Mouse (Mus musculus) CH12.LX (cell line): ENCODE results near the gene Wnt5b. TPM values are rescaled to one million over a fixed set of nuclear protein-coding genes. Genes with fewer than 3 reads are reported as not detected.

ENCODE experiments used
- DNase-seq: peaks from one replicate; pipeline ENCODE4 v3.0.0-alpha.2; 2013; ENCODE audit errors: extremely low read depth
- H3K27ac ChIP-seq: 2 replicates; pipeline ENCODE4 v1.5.1; 2012; ENCODE audit warnings: low read depth, mild to moderate bottlenecking, control low read depth, moderate library complexity; ENCODE audit not compliant: insufficient read depth
- H3K27me3 ChIP-seq: replicated peaks from 2 replicates; pipeline ENCODE3; 2012; ENCODE audit warnings: inconsistent platforms
- H3K36me3 ChIP-seq, 2 experiments: replicated peaks in 1 of 2; 2 replicates each; pipeline versions ENCODE3 to v1.6.1; 2012; ENCODE audit warnings: inconsistent platforms in 1 of 2, low read length in 1 of 2, mild to moderate bottlenecking in 1 of 2, mixed read lengths in 1 of 2, moderate library complexity in 1 of 2; ENCODE audit not compliant: control insufficient read depth in 1 of 2, insufficient read depth in 1 of 2
- H3K4me1 ChIP-seq, 2 experiments: 2 replicates each; pipeline ENCODE4 v1.6.1; 2012; ENCODE audit warnings: inconsistent platforms in 1 of 2, moderate library complexity in 1 of 2; ENCODE audit not compliant: insufficient read depth in 2 of 2, control insufficient read depth in 1 of 2
- H3K4me2 ChIP-seq: 2 replicates; pipeline ENCODE4 v1.6.1; 2012; ENCODE audit warnings: low read depth, mild to moderate bottlenecking, control low read depth; ENCODE audit not compliant: poor library complexity, insufficient read depth, severe bottlenecking
- H3K4me3 ChIP-seq, 3 experiments: fragments of 150-350 bp in 1 of 3; sonication (generic) in 1 of 3; replicated peaks in 1 of 3; 2 replicates each; pipeline versions ENCODE3 to v1.5.1; 2011 to 2012; ENCODE audit warnings: low read depth in 2 of 3, low read length in 2 of 3, mild to moderate bottlenecking in 2 of 3, moderate library complexity in 2 of 3, control low read depth in 1 of 3, improper control_type of control experiment in 1 of 3, inconsistent platforms in 1 of 3, mixed read lengths in 1 of 3; ENCODE audit not compliant: poor library complexity in 1 of 3
- H3K79me2 ChIP-seq: replicated peaks from 2 replicates; pipeline ENCODE4 v1.6.1; 2012; ENCODE audit warnings: mild to moderate bottlenecking, moderate library complexity; ENCODE audit not compliant: control insufficient read depth, poor library complexity, insufficient read depth, severe bottlenecking; ENCODE audit errors: extremely low read depth
- H3K9ac ChIP-seq: 2 replicates; pipeline ENCODE4 v1.6.1; 2012; ENCODE audit warnings: low read depth, mild to moderate bottlenecking, control low read depth, moderate library complexity; ENCODE audit not compliant: insufficient read depth
- H3K9me3 ChIP-seq: replicated peaks from 2 replicates; pipeline ENCODE3; 2012; ENCODE audit warnings: low read length, inconsistent platforms, mixed read lengths
- BHLHE40 ChIP-seq: IDR thresholded peaks from 2 replicates; pipeline ENCODE4 v1.6.1; 2011; ENCODE audit warnings: mild to moderate bottlenecking, low read depth, low read length, improper control_type of control experiment
- CTCF ChIP-seq, 2 experiments: IDR thresholded peaks in 1 of 2; conservative IDR thresholded peaks in 1 of 2; 2 replicates each; pipeline ENCODE4 v1.5.1; 2011 to 2012; ENCODE audit warnings: low read depth in 2 of 2, low read length in 2 of 2, improper control_type of control experiment in 1 of 2, inconsistent platforms in 1 of 2, mild to moderate bottlenecking in 1 of 2, moderate library complexity in 1 of 2
- E2F4 ChIP-seq: IDR thresholded peaks from 2 replicates; pipeline ENCODE4 v1.6.1; 2011; ENCODE audit warnings: low read depth, low read length, improper control_type of control experiment; ENCODE audit not compliant: insufficient replicate concordance
- ELF1 ChIP-seq: IDR thresholded peaks from 2 replicates; pipeline ENCODE4 v1.6.1; 2014; ENCODE audit warnings: low read depth, mild to moderate bottlenecking, inconsistent platforms, low read length, improper control_type of control experiment
- EP300 ChIP-seq: IDR thresholded peaks from 2 replicates; pipeline ENCODE4 v1.6.1; 2011; ENCODE audit warnings: low read length, improper control_type of control experiment
- IRF4 ChIP-seq: IDR thresholded peaks from 2 replicates; pipeline ENCODE4 v1.6.1; 2014; ENCODE audit warnings: low read depth, mild to moderate bottlenecking, inconsistent platforms, low read length, improper control_type of control experiment
- JUN ChIP-seq: IDR thresholded peaks from 2 replicates; pipeline ENCODE4 v1.6.1; 2011; ENCODE audit warnings: low read depth, mild to moderate bottlenecking, low read length, improper control_type of control experiment, moderate library complexity; ENCODE audit not compliant: insufficient read depth
- JUND ChIP-seq: conservative IDR thresholded peaks from 2 replicates; pipeline ENCODE4 v1.6.1; 2011; ENCODE audit warnings: low read depth, low read length, improper control_type of control experiment
- KAT2A ChIP-seq: IDR thresholded peaks from 2 replicates; pipeline ENCODE4 v1.6.1; 2012; ENCODE audit warnings: low read length, improper control_type of control experiment, inconsistent platforms; ENCODE audit not compliant: insufficient replicate concordance
- MAFK ChIP-seq: IDR thresholded peaks from 2 replicates; pipeline ENCODE4 v1.6.1; 2011; ENCODE audit warnings: low read length, improper control_type of control experiment; ENCODE audit not compliant: insufficient replicate concordance
- MAX ChIP-seq: IDR thresholded peaks from 2 replicates; pipeline ENCODE4 v1.6.1; 2011; ENCODE audit warnings: low read length, improper control_type of control experiment
- MEF2A ChIP-seq: IDR thresholded peaks from 2 replicates; pipeline ENCODE4 v1.6.1; 2014; ENCODE audit warnings: low read depth, mild to moderate bottlenecking, inconsistent platforms, low read length, improper control_type of control experiment, borderline replicate concordance
- MYC ChIP-seq: IDR thresholded peaks from 2 replicates; pipeline ENCODE4 v1.6.1; 2011; ENCODE audit warnings: low read depth, mild to moderate bottlenecking, improper control_type of control experiment, low read length
- NELFE ChIP-seq: IDR thresholded peaks from 2 replicates; pipeline ENCODE4 v1.6.1; 2011; ENCODE audit warnings: low read depth, low read length, improper control_type of control experiment
- NRF1 ChIP-seq: IDR thresholded peaks from 2 replicates; pipeline ENCODE4 v1.6.1; 2014; ENCODE audit warnings: low read depth, mild to moderate bottlenecking, inconsistent platforms, low read length, improper control_type of control experiment, moderate library complexity
- PAX5 ChIP-seq: IDR thresholded peaks from 2 replicates; pipeline ENCODE4 v1.6.1; 2012; ENCODE audit warnings: low read length, inconsistent platforms, mixed read lengths
- RCOR1 ChIP-seq: conservative IDR thresholded peaks from 2 replicates; pipeline ENCODE4 v1.6.1; 2012; ENCODE audit warnings: low read depth, mild to moderate bottlenecking, inconsistent platforms, low read length, improper control_type of control experiment
- TBP ChIP-seq: conservative IDR thresholded peaks from 2 replicates; pipeline ENCODE4 v1.6.1; 2011; ENCODE audit warnings: low read depth, low read length, improper control_type of control experiment
- TCF12 ChIP-seq: IDR thresholded peaks from 2 replicates; pipeline ENCODE4 v1.6.1; 2014; ENCODE audit warnings: low read depth, mild to moderate bottlenecking, inconsistent platforms, low read length, improper control_type of control experiment
- UBTF ChIP-seq: IDR thresholded peaks from 2 replicates; pipeline ENCODE4 v1.6.1; 2012; ENCODE audit warnings: low read depth, mild to moderate bottlenecking, inconsistent platforms, low read length, improper control_type of control experiment, moderate library complexity
- USF1 ChIP-seq: IDR thresholded peaks from 2 replicates; pipeline ENCODE4 v1.6.1; 2014; ENCODE audit warnings: low read depth, mild to moderate bottlenecking, inconsistent platforms, low read length, improper control_type of control experiment
- USF2 ChIP-seq: conservative IDR thresholded peaks from 2 replicates; pipeline ENCODE4 v1.6.1; 2011; ENCODE audit warnings: low read depth, low read length, improper control_type of control experiment
- ZC3H11A ChIP-seq: IDR thresholded peaks from 2 replicates; pipeline ENCODE4 v1.6.1; 2012; ENCODE audit warnings: low read depth, mild to moderate bottlenecking, inconsistent platforms, low read length, improper control_type of control experiment
- ZKSCAN1 ChIP-seq: IDR thresholded peaks from 2 replicates; pipeline ENCODE4 v1.6.1; 2012; ENCODE audit warnings: low read depth, inconsistent platforms, low read length, improper control_type of control experiment, borderline replicate concordance
- ZMIZ1 ChIP-seq: IDR thresholded peaks from 2 replicates; pipeline ENCODE4 v1.6.1; 2012; ENCODE audit warnings: low read depth, mild to moderate bottlenecking, inconsistent platforms, low read length, improper control_type of control experiment
- ZNF384 ChIP-seq: IDR thresholded peaks from 2 replicates; pipeline ENCODE4 v1.6.1; 2012; ENCODE audit warnings: low read depth, low read length, improper control_type of control experiment, inconsistent platforms
- dilution Hi-C: fragments of 300-500 bp; cut with MboI; formaldehyde crosslinking; loops from 2 replicates; pipeline ENCODE4 v1.14.3; 2020; ENCODE audit warnings: low sequenced_read_pairs; ENCODE audit not compliant: extremely low pct_unique_long_range_greater_than_20kb, extremely low pct_ligation_motif_present
- in situ Hi-C: fragments of 300-500 bp; cut with MboI; formaldehyde crosslinking; loops from 3 replicates; pipeline ENCODE4 v1.14.3; 2019; ENCODE audit warnings: low sequenced_read_pairs, low pct_ligation_motif_present, low pct_unique_long_range_greater_than_20kb, mixed read lengths
- polyA plus RNA-seq: library from polyadenylated mRNA; unstranded; fragments of >175 nt; gene quantifications from 2 replicates; pipeline ENCODE4 v1.2.1, GENCODE M21; 2012; ENCODE audit warnings: low read depth; ENCODE audit not compliant: insufficient read length
- total RNA-seq, 2 experiments: library from RNA; depleted of rRNA; stranded (reverse); fragments of 300-350 nt in 1 of 2; fragments of >200 nt in 1 of 2; gene quantifications; 2 replicates each; pipeline ENCODE4 v1.2.3; 2012 to 2014

Wnt5b gene
- total and polyA plus RNA-seq, 3 experiments, result 1.2 to 2.0 (median 1.5) TPM

DNA sequence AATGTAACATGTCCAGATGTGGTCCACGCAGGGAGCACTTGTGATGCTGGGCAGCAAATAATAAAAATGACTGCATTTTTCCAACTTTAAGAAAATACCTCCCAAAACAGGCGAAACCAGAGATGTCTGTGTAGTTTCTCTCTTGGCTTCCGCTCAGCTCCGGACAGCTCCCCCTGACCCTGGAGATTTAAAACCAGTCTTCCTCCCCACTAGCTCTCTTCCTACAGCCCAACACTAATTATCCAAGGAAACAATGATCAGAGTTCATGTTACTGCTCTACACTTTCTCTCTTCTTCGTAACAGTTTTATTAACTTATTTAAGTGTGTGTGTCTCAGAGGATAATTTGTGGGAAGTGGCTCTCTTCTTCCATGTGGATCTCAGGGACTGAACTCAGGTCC, 83.8 kb downstream of the Wnt5b start:
- Histone ChIP-seq H3K9ac (no peak overlapping the region), H3K4me2 (no peak overlapping the region), H3K79me2 (no peaks in the 10 kb centered on the region), H3K9me3 (no peaks in the 10 kb centered on the region), H3K27ac (no peak overlapping the region), H3K36me3 (no peaks in the 10 kb centered on the region), H3K4me3 (no peak overlapping the region), H3K4me1 (no peaks in the 10 kb centered on the region), H3K27me3 (peaks cover 6% of the 10 kb centered on the region)
- DNase-seq, result no peak
- dilution Hi-C loops, result no loop called here
- TF ChIP-seq ZC3H11A (no peak), E2F4 (no peak), MAFK (no peak), MAX (no peak), UBTF (no peak), MEF2A (no peak), BHLHE40 (no peak), RCOR1 (no peak), EP300 (no peak), USF1 (no peak), NRF1 (no peak), CTCF (conservative IDR thresholded peaks at IDR 0.05 in 1 of 2, IDR thresholded peaks at IDR 0.05 in 1 of 2; ENCODE audit: low read depth in 2 of 2, low read length in 2 of 2) (no peak), ELF1 (no peak)
- in situ Hi-C loops, result no loop called here

DNA sequence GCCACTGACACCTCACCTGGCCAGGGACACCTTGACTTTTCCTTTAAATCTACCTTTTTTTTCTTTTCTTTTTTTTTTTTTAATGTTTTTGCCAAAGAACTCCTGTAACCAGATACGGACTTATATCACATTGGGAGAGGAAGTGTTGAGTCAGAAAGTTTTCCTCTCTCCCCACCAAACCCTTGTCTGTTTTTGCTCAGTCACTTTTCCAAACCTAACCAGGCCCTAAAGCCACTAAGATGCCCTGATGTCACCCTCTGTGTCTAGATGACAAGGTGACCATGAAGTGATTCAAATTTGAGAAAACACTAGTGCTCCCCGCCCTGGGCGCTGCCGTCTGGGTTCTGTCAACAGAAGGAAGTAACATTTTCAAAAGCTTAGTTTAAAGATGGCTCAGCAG, 85.1 kb downstream of the Wnt5b start:
- H3K9ac ChIP-seq, result no peak overlapping the region
- H3K4me1 ChIP-seq, result no peaks in the 10 kb centered on the region
- DNase-seq, result no peak
- H3K4me3 ChIP-seq, result no peak overlapping the region
- no peaks in the 10 kb centered on the region for H3K36me3 ChIP-seq
- H3K79me2 ChIP-seq, result no peaks in the 10 kb centered on the region
- H3K4me2 ChIP-seq, result no peak overlapping the region
- TF ChIP-seq TBP (no peak), PAX5 (no peak), TCF12 (no peak), ZNF384 (no peak), NELFE (no peak), JUND (no peak), JUN (no peak), RCOR1 (no peak), EP300 (no peak), USF2 (no peak), BHLHE40 (no peak), MEF2A (no peak), MAX (no peak), MYC (no peak), ZKSCAN1 (no peak), IRF4 (no peak), ZMIZ1 (no peak), KAT2A (no peak)
- dilution Hi-C loops (no loop called here), in situ Hi-C loops (no loop called here)
- no peaks in the 10 kb centered on the region for H3K9me3 ChIP-seq
- no peak overlapping the region for H3K27ac ChIP-seq
- peaks cover 6% of the 10 kb centered on the region for H3K27me3 ChIP-seq
